9 mouse cellular contexts compared by ENCODE assay signal in genomic region chr1:37614130-37614529, GRCm38 (mm10).
DNase-seq lines count a peak whose midpoint lies in the region; ATAC-seq and TF ChIP-seq lines count a peak whose summit lies in the region.
"Had no signal": no experiment of that assay in that cellular context is flagged by ENCODE, and none has a peak within 500 bp of the region (broad histone marks: within the 10 kb centered on the region; RNA-seq: fewer than 3 reads in every experiment).

No protein-coding gene starts in this region.

- peak overlapping the region; percentile 34; the same call in 1 of the 2 replicates for H3K4me2 ChIP-seq in hindbrain, postnatal 0 days (ENCODE audit: low read depth, low read length)
- no peak overlapping the region for H3K4me2 ChIP-seq in midbrain, embryonic 14.5 days (ENCODE audit: low read length)

- no peaks in the 10 kb centered on the region for H3K4me1 ChIP-seq in hindbrain, postnatal 0 days (ENCODE audit: insufficient read depth, low read length)
- no peaks in the 10 kb centered on the region for H3K4me1 ChIP-seq in midbrain, embryonic 14.5 days (ENCODE audit: control insufficient read depth, insufficient read depth, low read length)

- H3K27me3 ChIP-seq in hindbrain, postnatal 0 days (ENCODE audit: insufficient read depth, low read length), result no peaks in the 10 kb centered on the region
- no peaks in the 10 kb centered on the region for H3K27me3 ChIP-seq in midbrain, embryonic 14.5 days (ENCODE audit: control insufficient read depth, insufficient read depth, low read length)

- TF ChIP-seq CTCF in hindbrain, postnatal 0 days (IDR thresholded peaks at IDR 0.05; ENCODE audit: low read depth), result no peak

- H3K9me3 ChIP-seq in hindbrain, postnatal 0 days (ENCODE audit: low read length), result no peaks in the 10 kb centered on the region
- H3K9me3 ChIP-seq in midbrain, embryonic 14.5 days (ENCODE audit: control insufficient read depth, low read length), result no peaks in the 10 kb centered on the region

- no peaks in the 10 kb centered on the region for H3K36me3 ChIP-seq in hindbrain, postnatal 0 days (ENCODE audit: insufficient read depth, low read length)
- H3K36me3 ChIP-seq in midbrain, embryonic 14.5 days (ENCODE audit: control insufficient read depth, insufficient read depth, low read length), result no peaks in the 10 kb centered on the region

- no peak overlapping the region; the same call in 1 of the 2 replicates for H3K9ac ChIP-seq in hindbrain, postnatal 0 days (replicated peaks; ENCODE audit: low read length)
- H3K9ac ChIP-seq in midbrain, embryonic 14.5 days (replicated peaks; ENCODE audit: low read length), result no peak overlapping the region

- H3K27ac ChIP-seq in hindbrain, postnatal 0 days, result peak overlapping the region; percentile 54; the same call in 1 of the 2 replicates
- H3K27ac ChIP-seq in midbrain, embryonic 14.5 days (replicated peaks; ENCODE audit: low read depth, low read length), result no peak overlapping the region
- H3K27ac ChIP-seq: macrophage had no signal

- DNase-seq in layer of hippocampus, adult 18-20 months (ENCODE audit: low spot score in 2 of 2), result peak; percentile 45 to 60
- DNase-seq in layer of hippocampus, postnatal 14 days (ENCODE audit: low spot score in 2 of 2), result no peak
- peak; percentile 78 for DNase-seq in brain, adult 2 months (ENCODE audit: low read depth, low spot score)
- peak; percentile 63 for DNase-seq in hindbrain, postnatal 0 days (ENCODE audit: low spot score)
- DNase-seq in right cerebral cortex, postnatal 25 days, result peak; percentile 60
- DNase-seq in Muller cell, postnatal 12 days (ENCODE audit: inconsistent ontology term), result no peak
- DNase-seq in midbrain, embryonic 14.5 days, result no peak
- no peak for DNase-seq in kidney, adult 9 months

- H3K4me3 ChIP-seq in hindbrain, postnatal 0 days (ENCODE audit: low read length), result no peak overlapping the region
- H3K4me3 ChIP-seq in midbrain, embryonic 14.5 days (replicated peaks; ENCODE audit: low read depth, low read length), result no peak overlapping the region

- peak; percentile 80 for ATAC-seq in hindbrain, postnatal 0 days
- ATAC-seq in midbrain, embryonic 14.5 days (ENCODE audit: low FRiP score, low TSS enrichment), result no peak

- WGBS in hindbrain, postnatal 0 days, result 55% methylated on average over 15 of the region's 15 CpGs
- WGBS in midbrain, embryonic 14.5 days, result 79% methylated on average over 15 of the region's 15 CpGs

Comparison
In these comparisons a context has a peak if more than half of its experiments do, and no peak if none do; other contexts are left out.
1. DNase-seq: peak in layer of hippocampus, adult 18-20 months (2 of 2), brain, adult 2 months (single experiment), hindbrain, postnatal 0 days (single experiment) and right cerebral cortex, postnatal 25 days (single experiment); none in layer of hippocampus, postnatal 14 days (0 of 2), Muller cell, postnatal 12 days (single experiment), midbrain, embryonic 14.5 days (single experiment) and kidney, adult 9 months (single experiment).